Mouse (Mus musculus): ENCODE data around the gene Olfr352. TPM values are rescaled to one million over a fixed set of nuclear protein-coding genes. Genes with fewer than 3 reads are reported as not detected.

Gene Olfr352
- total RNA-seq, 1 experiment: not detected

GRCm38 (mm10) chr2:36897114-36897513 is 28.9 kb downstream of the Olfr352 start:
- no peak for DNase-seq (ENCODE audit: low read depth, low spot score)
- Histone ChIP-seq H3K27ac (ENCODE audit: insufficient read depth, low read depth, low read length, poor library complexity, severe bottlenecking) (no peak overlapping the region), H3K9me3 (ENCODE audit: control insufficient read depth, insufficient read depth, low read depth, low read length) (no peaks in the 10 kb centered on the region), H3K9ac (ENCODE audit: insufficient read depth, low read depth, low read length, poor library complexity, severe bottlenecking) (no peak overlapping the region), H3K36me3 (ENCODE audit: control insufficient read depth, insufficient read depth, low read length, poor library complexity, severe bottlenecking) (no peaks in the 10 kb centered on the region), H3K4me1 (ENCODE audit: control insufficient read depth in 2 of 2, insufficient read depth in 2 of 2, low read length in 2 of 2, poor library complexity in 1 of 2) (no peaks in the 10 kb centered on the region), H3K4me3 (ENCODE audit: insufficient read depth in 1 of 2, low read depth in 1 of 2, low read length in 2 of 2, poor library complexity in 1 of 2, severe bottlenecking in 1 of 2) (no peak overlapping the region)
- in situ Hi-C loops (cut with MboI; ENCODE audit: low sequenced_read_pairs in 2 of 2, unreplicated experiment in 2 of 2): no loop called here
- no peak for TF ChIP-seq ZNF384 (IDR thresholded peaks at IDR 0.05; ENCODE audit: low read depth, low read length)
- no peak for TF ChIP-seq HCFC1 (IDR thresholded peaks at IDR 0.05; ENCODE audit: borderline replicate concordance, insufficient read depth, low read length)
- no peak for TF ChIP-seq MAFK (IDR thresholded peaks at IDR 0.05; ENCODE audit: insufficient read depth, low read depth, low read length)
- TF ChIP-seq ZC3H11A (IDR thresholded peaks at IDR 0.05; ENCODE audit: borderline replicate concordance, low read depth, low read length): no peak
- TF ChIP-seq CHD2 (IDR thresholded peaks at IDR 0.05; ENCODE audit: low read depth, low read length): no peak

GRCm38 (mm10) chr2:36905380-36905779 is 37.1 kb downstream of the Olfr352 start, which contains the start of gene Olfr354:
TSS of gene Olfr354 (plus strand) at chr2:36905680.
- DNase-seq (ENCODE audit: low read depth, low spot score): no peak
- in situ Hi-C loops (cut with MboI; ENCODE audit: low sequenced_read_pairs in 2 of 2, unreplicated experiment in 2 of 2): no loop called here
- TF ChIP-seq ZC3H11A (IDR thresholded peaks at IDR 0.05; ENCODE audit: borderline replicate concordance, low read depth, low read length) (no peak), HCFC1 (IDR thresholded peaks at IDR 0.05; ENCODE audit: borderline replicate concordance, insufficient read depth, low read length) (no peak), MAFK (IDR thresholded peaks at IDR 0.05; ENCODE audit: insufficient read depth, low read depth, low read length) (no peak)
- Histone ChIP-seq H3K4me3 (ENCODE audit: insufficient read depth in 1 of 2, low read depth in 1 of 2, low read length in 2 of 2, poor library complexity in 1 of 2, severe bottlenecking in 1 of 2) (no peak within 1 kb of the TSS), H3K9me3 (ENCODE audit: control insufficient read depth, insufficient read depth, low read depth, low read length) (no peaks in the 10 kb centered on the region), H3K36me3 (ENCODE audit: control insufficient read depth, insufficient read depth, low read length, poor library complexity, severe bottlenecking) (no peaks in the 10 kb centered on the region), H3K27ac (ENCODE audit: insufficient read depth, low read depth, low read length, poor library complexity, severe bottlenecking) (no peak within 1 kb of the TSS), H3K4me1 (ENCODE audit: control insufficient read depth in 2 of 2, insufficient read depth in 2 of 2, low read length in 2 of 2, poor library complexity in 1 of 2) (no peaks in the 10 kb centered on the region), H3K9ac (ENCODE audit: insufficient read depth, low read depth, low read length, poor library complexity, severe bottlenecking) (no peak within 1 kb of the TSS)

Other genes with a start within 250 kb of the Olfr352 start
- not detected in 2 replicates for gene Olfr345, start 228.4 kb upstream of the Olfr352 start, total RNA-seq (2012; rRNA removed)
- gene Olfr346, start 182.7 kb upstream of the Olfr352 start, total RNA-seq (2012; rRNA removed): not detected in 2 replicates
- gene Olfr347, start 136.6 kb upstream of the Olfr352 start, total RNA-seq (2012; rRNA removed): not detected in 2 replicates
- not detected in 2 replicates for gene Olfr348, start 84.2 kb upstream of the Olfr352 start, total RNA-seq (2012; rRNA removed)
- gene Olfr50, start 77.9 kb upstream of the Olfr352 start, total RNA-seq (2012; rRNA removed): not detected in 2 replicates
- gene Olfr3, start 51.4 kb upstream of the Olfr352 start, total RNA-seq (2012; rRNA removed): not detected in 2 replicates
- not detected in 2 replicates for gene Olfr350, start 22.1 kb upstream of the Olfr352 start, total RNA-seq (2012; rRNA removed)
- not detected in 2 replicates for gene Olfr351, start 5.8 kb upstream of the Olfr352 start, total RNA-seq (2012; rRNA removed)
- not detected in 2 replicates for gene Olfr353, start 24.5 kb downstream of the Olfr352 start, total RNA-seq (2012; rRNA removed)
- not detected in 2 replicates for gene Olfr354, start 37.2 kb downstream of the Olfr352 start, total RNA-seq (2012; rRNA removed)
- not detected in 2 replicates for gene Olfr355, start 60.4 kb downstream of the Olfr352 start, total RNA-seq (2012; rRNA removed)
- gene Olfr356, start 68.7 kb downstream of the Olfr352 start, total RNA-seq (2012; rRNA removed): not detected in 2 replicates
- not detected in 2 replicates for gene Olfr357, start 125.4 kb downstream of the Olfr352 start, total RNA-seq (2012; rRNA removed)
- not detected in 2 replicates for gene Olfr358, start 140.9 kb downstream of the Olfr352 start, total RNA-seq (2012; rRNA removed)
- gene Olfr360, start 197.3 kb downstream of the Olfr352 start, total RNA-seq (2012; rRNA removed): not detected in 2 replicates
- gene Olfr361, start 220.8 kb downstream of the Olfr352 start, total RNA-seq (2012; rRNA removed): not detected in 2 replicates
- not detected in 2 replicates for gene Olfr362, start 249.4 kb downstream of the Olfr352 start, total RNA-seq (2012; rRNA removed)